Mouse (Mus musculus): ENCODE data around the gene Cdk2ap1.

DNA sequence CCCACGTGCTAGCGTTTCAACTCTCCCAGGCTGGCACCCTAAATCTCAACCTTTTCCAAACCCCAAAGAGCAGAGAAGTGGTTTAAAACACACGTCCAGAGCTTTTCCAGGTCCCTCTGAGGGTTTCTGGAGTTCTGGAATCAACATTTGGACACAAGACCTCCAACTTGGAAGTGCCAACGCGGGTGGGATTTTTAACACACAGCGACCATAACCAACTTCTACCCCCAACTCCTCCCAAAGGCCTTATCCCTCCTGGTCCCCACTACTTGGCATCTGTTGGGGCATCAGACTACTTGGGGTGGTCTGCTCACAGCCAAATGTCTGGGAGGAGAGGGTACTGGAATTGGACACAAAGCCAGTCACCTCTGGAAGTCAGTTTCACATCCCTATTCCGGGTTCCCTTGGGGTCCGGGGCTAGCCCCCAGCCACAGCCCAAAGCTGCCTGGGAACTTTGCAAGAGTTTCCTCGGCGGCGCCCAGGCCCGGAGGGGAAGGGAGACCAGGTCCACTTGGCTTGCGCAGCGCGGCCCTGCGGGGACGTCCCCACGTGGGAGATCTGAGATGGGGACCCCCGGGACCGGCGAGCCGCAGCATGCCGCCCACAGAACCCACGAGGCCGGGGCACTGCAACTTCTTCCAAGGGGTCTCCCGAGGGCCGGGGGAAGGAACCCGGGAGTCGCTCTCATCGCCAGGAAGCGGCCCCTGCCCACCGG, 9.7 kb downstream of the Cdk2ap1 start:
- TF ChIP-seq CTCF (IDR thresholded peaks at IDR 0.05; ENCODE audit: low read depth, low read length), result no peak
- TF ChIP-seq EP300 (IDR thresholded peaks at IDR 0.05; ENCODE audit: insufficient read depth, low read depth, low read length), result no peak
- TF ChIP-seq POLR2A (IDR thresholded peaks at IDR 0.05; ENCODE audit: insufficient read depth, low read length), result no peak
